Mouse (Mus musculus) stomach, postnatal 0 days (tissue): ENCODE data around the gene 1810049J17Rik. TPM values are rescaled to one million over a fixed set of nuclear protein-coding genes. Genes with fewer than 3 reads are reported as not detected.
A peak's percentile ranks its signal among the peaks of the same experiment; 100 is the strongest.

Source experiments
- ATAC-seq: fragments of 200-750 bp; cut with Nextera tagmentation; 2 replicates; pipeline ENCODE4 v1.8.0; 2017; ENCODE audit not compliant: low FRiP score, low TSS enrichment
- DNase-seq: peaks from one replicate; pipeline ENCODE4 v3.0.0-alpha.2; 2016; ENCODE audit warnings: low spot score
- H3K27ac ChIP-seq: fragments of 300-500 bp; sonication (generic); replicated peaks from 2 replicates; pipeline ENCODE4 v1.5.1; 2014; ENCODE audit warnings: mild to moderate bottlenecking, control low read depth
- H3K27me3 ChIP-seq: fragments of 300-500 bp; sonication (generic); 2 replicates; pipeline ENCODE4 v1.6.1; 2014; ENCODE audit warnings: low read length; ENCODE audit not compliant: control insufficient read depth, insufficient read depth
- H3K36me3 ChIP-seq: fragments of 300-500 bp; sonication (generic); 2 replicates; pipeline ENCODE4 v1.6.1; 2014; ENCODE audit warnings: low read length, mixed read lengths; ENCODE audit not compliant: control insufficient read depth, insufficient read depth
- H3K4me1 ChIP-seq: fragments of 300-500 bp; sonication (generic); replicated peaks from 2 replicates; pipeline ENCODE4 v1.6.1; 2014; ENCODE audit warnings: antibody characterized with exemption; ENCODE audit not compliant: control insufficient read depth, insufficient read depth
- H3K4me2 ChIP-seq: fragments of 300-500 bp; sonication (generic); replicated peaks from 2 replicates; pipeline ENCODE4 v1.6.1; 2014; ENCODE audit warnings: low read depth, mild to moderate bottlenecking, control low read depth, moderate library complexity
- H3K4me3 ChIP-seq: fragments of 300-500 bp; sonication (generic); 2 replicates; pipeline ENCODE4 v1.5.1; 2014; ENCODE audit warnings: low read depth, low read length, control low read depth
- H3K9ac ChIP-seq: fragments of 300-500 bp; sonication (generic); 2 replicates; pipeline ENCODE4 v1.6.1; 2014; ENCODE audit warnings: mild to moderate bottlenecking, low read length, control low read depth, mixed read lengths
- H3K9me3 ChIP-seq: fragments of 300-500 bp; sonication (generic); 2 replicates; pipeline ENCODE4 v1.6.1; 2016; ENCODE audit warnings: low read length; ENCODE audit not compliant: control insufficient read depth
- CTCF ChIP-seq: IDR thresholded peaks from 2 replicates; pipeline ENCODE4 v1.5.1; 2016; ENCODE audit warnings: antibody characterized with exemption, low read depth, mild to moderate bottlenecking, moderate library complexity
- EP300 ChIP-seq: optimal IDR thresholded peaks from 2 replicates; pipeline ENCODE3; 2016; ENCODE audit warnings: antibody characterized with exemption
- WGBS: fragments of 180-500 bp; shearing (Covaris S2); extraction: QIAGEN DNeasy Blood & Tissue Kit; methylation state at CpG from one replicate; pipeline ENCODE4 v1.1.7; 2014; 5-methylcytosine and 5-hydroxymethylcytosine counted together
- polyA plus RNA-seq: library from polyadenylated mRNA; unstranded; fragments of >200 nt; fragmentation: Nextera tagmentation; extraction: Ambion mirVana; gene quantifications from 2 replicates; pipeline ENCODE4 v1.2.1, GENCODE M21; 2015

Gene 1810049J17Rik
- polyA plus RNA-seq, 1 experiment from 2014 or later = 3.9 TPM

DNA sequence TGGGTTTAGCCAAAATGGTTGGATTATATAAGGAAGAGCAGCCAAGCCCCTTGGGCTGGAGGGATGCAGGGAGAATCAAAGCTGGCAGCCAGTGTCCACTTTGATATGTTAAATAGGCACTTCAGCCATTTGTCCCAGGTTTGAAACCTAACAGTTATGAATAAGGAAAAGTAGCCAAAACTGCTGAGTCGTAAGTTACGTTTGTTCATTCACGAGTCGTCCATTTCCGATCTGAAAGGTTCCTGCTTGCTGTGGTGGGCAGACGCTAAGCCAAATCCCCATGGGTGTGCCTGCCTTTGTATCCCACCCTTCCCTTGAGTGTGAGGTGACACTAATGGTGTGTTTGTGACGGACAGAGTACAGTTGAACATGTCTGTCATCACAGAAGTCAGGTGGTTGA is 10.2 kb downstream of the 1810049J17Rik start:
- ATAC-seq = no peak
- H3K9me3 ChIP-seq = no peaks in the 10 kb centered on the region
- no peaks in the 10 kb centered on the region for H3K27me3 ChIP-seq
- TF ChIP-seq CTCF (no peak), EP300 (no peak)
- H3K36me3 ChIP-seq = no peaks in the 10 kb centered on the region
- no peak overlapping the region for H3K27ac ChIP-seq
- no peak for DNase-seq
- no peak overlapping the region for H3K4me3 ChIP-seq
- peaks cover 4% of the 10 kb centered on the region; the same call in 1 of the 2 replicates for H3K4me1 ChIP-seq
- no peak overlapping the region for H3K9ac ChIP-seq
- H3K4me2 ChIP-seq = no peak overlapping the region
- 79% methylated on average over 7 of the region's 7 CpGs for WGBS

GRCm38 (mm10) chr15:12310676-12311075 is 11.0 kb downstream of the 1810049J17Rik start:
- H3K27me3 ChIP-seq = no peaks in the 10 kb centered on the region
- no peak overlapping the region for H3K4me2 ChIP-seq
- H3K27ac ChIP-seq = no peak overlapping the region
- no peak overlapping the region for H3K4me3 ChIP-seq
- no peaks in the 10 kb centered on the region for H3K36me3 ChIP-seq
- WGBS = 81% methylated on average over 4 of the region's 4 CpGs
- no peak overlapping the region for H3K9ac ChIP-seq
- no peaks in the 10 kb centered on the region for H3K9me3 ChIP-seq
- DNase-seq = no peak
- peaks cover 4% of the 10 kb centered on the region; the same call in 1 of the 2 replicates for H3K4me1 ChIP-seq
- TF ChIP-seq EP300 = no peak
- TF ChIP-seq CTCF = no peak
- no peak for ATAC-seq

- peaks cover 4% of the 10 kb centered on the region; the same call in 1 of the 2 replicates for H3K4me1 ChIP-seq
Observed at GRCm38 (mm10) chr15:12308539-12308938, 13.2 kb downstream of the 1810049J17Rik start.

DNA sequence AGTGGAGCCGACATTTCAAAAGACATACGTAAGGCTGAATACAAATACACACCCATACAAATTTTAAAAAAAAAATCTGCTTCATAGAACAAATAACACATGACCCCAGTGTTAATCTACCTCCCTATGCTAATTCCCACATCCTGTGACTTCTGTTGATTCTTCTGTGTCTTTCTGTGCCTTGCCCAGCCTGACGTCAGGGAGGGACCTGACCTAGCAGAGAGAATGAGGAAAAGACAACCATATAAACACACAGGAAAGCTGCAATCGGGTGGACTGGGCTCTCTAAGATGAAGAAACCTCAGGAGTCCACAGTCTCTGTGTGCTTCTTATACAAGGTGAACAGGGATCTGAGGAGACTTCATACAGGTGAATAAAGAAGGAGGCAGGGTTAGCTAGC is 14.6 kb downstream of the 1810049J17Rik start:
- 24% methylated on average over 4 of the region's 4 CpGs for WGBS
- 0 out of 2 replicates have a peak overlapping the region, but pooled peaks have one; percentile 27 for H3K9ac ChIP-seq
- TF ChIP-seq EP300 = no peak
- TF ChIP-seq CTCF = no peak
- H3K27me3 ChIP-seq = no peaks in the 10 kb centered on the region
- ATAC-seq (peak; percentile 93), DNase-seq (peak; percentile 75)
- no peaks in the 10 kb centered on the region for H3K9me3 ChIP-seq
- H3K4me3 ChIP-seq = no peak overlapping the region
- H3K4me2 ChIP-seq = no peak overlapping the region
- H3K27ac ChIP-seq = peak overlapping the region; percentile 76
- peaks cover 4% of the 10 kb centered on the region; the same call in 1 of the 2 replicates for H3K4me1 ChIP-seq
- no peaks in the 10 kb centered on the region for H3K36me3 ChIP-seq

More at GRCm38 (mm10) chr15:12308539-12308938, 13.2 kb downstream of the 1810049J17Rik start:
- TF ChIP-seq EP300 (no peak), CTCF (no peak)
- Histone ChIP-seq H3K9me3 (no peaks in the 10 kb centered on the region), H3K4me2 (no peak overlapping the region), H3K27me3 (no peaks in the 10 kb centered on the region), H3K27ac (no peak overlapping the region), H3K4me3 (no peak overlapping the region), H3K9ac (no peak overlapping the region), H3K36me3 (no peaks in the 10 kb centered on the region)
- no peak for DNase-seq
- ATAC-seq = no peak
- WGBS = 88% methylated on average over 5 of the region's 5 CpGs

GRCm38 (mm10) chr15:12306188-12307071 is 15.3 kb downstream of the 1810049J17Rik start:
- peak; percentile 58 for ATAC-seq
- peak overlapping the region; percentile 76 for H3K27ac ChIP-seq
- TF ChIP-seq EP300 = no peak
- no peak for TF ChIP-seq CTCF
- H3K4me3 ChIP-seq = no peak overlapping the region
- H3K4me1 ChIP-seq = peaks cover 4% of the 10 kb centered on the region; the same call in 1 of the 2 replicates
- H3K27me3 ChIP-seq = no peaks in the 10 kb centered on the region
- no peak overlapping the region for H3K9ac ChIP-seq
- H3K36me3 ChIP-seq = no peaks in the 10 kb centered on the region
- H3K9me3 ChIP-seq = no peaks in the 10 kb centered on the region
- 33% methylated on average over 8 of the region's 8 CpGs for WGBS
- H3K4me2 ChIP-seq = no peak overlapping the region
- peak; percentile 58 for DNase-seq

DNA sequence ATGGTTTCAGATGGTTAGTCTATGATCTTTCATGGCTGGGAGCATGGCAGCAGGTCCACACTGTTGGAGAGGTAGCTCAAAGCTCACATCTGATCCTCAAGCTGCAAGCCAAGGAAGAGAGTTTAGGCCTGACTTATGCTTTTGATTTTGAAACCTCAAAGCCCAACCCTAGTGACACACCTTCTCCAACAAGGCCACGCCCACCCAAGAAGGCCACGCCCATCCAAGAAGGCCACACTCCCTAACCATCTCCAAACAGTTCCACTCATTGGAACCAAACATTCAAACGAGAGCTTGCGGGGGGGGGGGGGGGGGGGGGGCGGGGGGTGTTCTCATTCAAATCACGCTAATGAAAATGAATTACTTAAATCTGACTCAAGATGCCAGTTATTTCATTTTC is 19.9 kb downstream of the 1810049J17Rik start:
- 58% methylated on average over 4 of the region's 6 CpGs for WGBS
- TF ChIP-seq CTCF (no peak), EP300 (no peak)
- no peak for ATAC-seq

More for the DNA sequence above, 19.9 kb downstream of the 1810049J17Rik start:
- DNase-seq = no peak
- Histone ChIP-seq H3K4me1 (peaks cover 3% of the 10 kb centered on the region; the same call in 1 of the 2 replicates), H3K9ac (no peak overlapping the region), H3K4me2 (no peak overlapping the region), H3K27me3 (no peaks in the 10 kb centered on the region), H3K27ac (no peak overlapping the region), H3K9me3 (no peaks in the 10 kb centered on the region), H3K4me3 (no peak overlapping the region), H3K36me3 (no peaks in the 10 kb centered on the region)
